Mouse (Mus musculus): ENCODE measurements around the gene Pdcd2.
"Not testable (repeated sequence)": the region's sequence is repeated elsewhere in the genome, so short reads cannot be mapped to it uniquely, and the experiment has no call there.

Gene Pdcd2

GRCm38 (mm10) chr17:15526986-15527810, at the start of gene Pdcd2:
Gene Pdcd2 (minus strand): TSS chr17:15527301.
- DNase-seq = peak; percentile 84

- no peak for DNase-seq
Observed at GRCm38 (mm10) chr17:15575056-15575455, 48.0 kb upstream of the Pdcd2 start.

DNA sequence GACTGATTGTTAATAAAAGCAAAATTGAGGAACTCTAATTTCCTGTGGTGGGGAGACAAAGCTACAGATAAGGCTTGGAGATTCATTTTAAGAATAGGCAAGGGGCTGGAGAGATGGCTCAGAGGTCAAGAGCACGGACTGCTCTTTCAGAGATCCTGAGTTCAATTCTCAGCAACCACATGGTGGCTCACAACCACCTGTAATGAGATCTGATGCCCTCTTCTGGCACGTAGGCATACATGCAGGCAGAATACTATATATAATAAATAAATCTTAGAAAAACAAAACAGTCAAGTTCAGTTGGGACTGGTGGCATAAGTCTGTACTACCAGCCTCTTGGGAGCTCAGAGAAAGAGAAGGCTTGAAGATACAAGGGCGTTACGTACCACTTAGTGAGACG, 39.8 kb upstream of the Pdcd2 start:
- no peak for DNase-seq

DNA sequence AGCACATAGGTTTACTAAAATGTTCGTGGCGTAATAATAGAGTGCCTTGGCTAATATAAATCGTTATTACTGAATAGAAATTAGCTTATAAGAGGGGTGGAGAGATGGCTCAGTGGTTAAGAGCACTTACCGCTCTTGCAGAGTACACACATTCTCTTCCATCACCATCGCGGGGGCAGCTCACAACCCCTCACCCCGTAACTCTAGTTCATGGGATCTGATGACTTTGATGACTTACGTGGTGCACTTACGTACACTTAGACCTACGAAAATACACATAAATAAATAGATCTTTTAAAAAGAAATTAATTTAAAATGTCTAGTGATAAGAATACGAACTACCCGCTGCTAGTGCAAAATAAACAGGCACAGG, 37.8 kb upstream of the Pdcd2 start:
- peak; percentile 8 for DNase-seq

DNA sequence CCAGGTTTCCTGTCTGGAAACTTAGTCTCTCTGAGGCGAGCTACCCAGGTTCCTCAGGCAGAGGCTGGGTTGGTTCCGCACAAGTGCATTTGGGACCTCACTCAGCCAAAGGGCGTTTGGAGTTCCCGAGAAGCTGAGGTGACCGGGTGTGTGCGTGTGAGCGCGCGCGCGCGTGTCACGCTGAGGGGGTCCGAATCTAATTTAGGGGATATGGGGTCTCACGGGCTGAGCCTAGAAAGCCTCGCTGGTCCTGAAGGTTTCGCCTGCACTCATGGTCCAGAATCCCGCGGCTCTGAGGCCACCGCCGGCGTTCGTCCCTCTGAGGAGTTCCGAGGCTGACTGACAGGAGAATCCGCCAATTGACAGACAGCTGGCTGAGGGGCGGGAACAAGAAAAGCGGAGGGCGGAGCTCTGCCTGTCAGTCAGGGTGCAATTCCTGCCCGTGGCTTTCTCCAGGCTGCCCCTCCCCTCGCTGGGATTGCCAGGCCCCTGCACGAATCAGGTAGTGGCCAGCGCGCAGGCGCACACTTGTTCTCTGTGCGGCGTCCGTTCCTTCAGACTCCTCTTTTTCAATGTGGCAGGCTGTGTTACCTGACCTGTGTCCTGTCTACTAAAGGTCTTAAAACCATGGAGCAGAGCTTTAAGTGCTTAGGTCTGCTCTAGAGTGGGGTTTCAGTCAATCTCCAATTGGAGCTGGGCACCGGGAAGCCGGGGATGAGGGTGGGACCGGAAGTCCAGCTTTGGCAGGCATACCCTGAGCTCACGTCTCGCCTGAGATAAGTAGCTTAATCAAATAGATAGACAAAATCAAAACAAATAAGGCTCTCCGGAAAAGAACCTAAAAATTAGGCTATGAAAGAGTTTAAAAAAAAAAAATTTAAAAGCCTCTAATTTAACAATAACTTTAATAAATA, 37.2 kb upstream of the Pdcd2 start, which contains the start of gene Prdm9:
Prdm9 (minus strand) TSS at position 341 of the 914 bp plus-strand sequence.
- DNase-seq = peak; percentile 99

DNA sequence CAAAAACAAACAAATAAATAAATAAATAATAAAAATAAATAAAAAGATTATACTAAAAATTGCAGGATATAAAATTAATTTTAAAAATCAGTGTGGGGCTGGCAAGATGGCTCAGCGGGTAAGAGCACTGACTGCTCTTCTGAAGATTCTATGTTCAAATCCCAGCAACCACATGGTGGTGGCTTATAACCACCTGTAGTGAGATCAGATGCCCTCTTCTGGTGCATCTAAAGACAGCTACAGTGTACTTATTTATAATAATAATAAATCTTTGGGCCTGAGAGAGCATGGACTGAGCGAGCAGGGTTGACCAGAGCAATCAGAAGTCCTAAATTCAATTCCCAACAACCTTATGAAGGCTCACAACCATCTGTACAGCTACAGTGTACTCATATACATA, 32.8 kb upstream of the Pdcd2 start:
- no peak for DNase-seq

- DNase-seq = no peak
Observed at GRCm38 (mm10) chr17:15549713-15550112, 22.6 kb upstream of the Pdcd2 start.

- no peak for DNase-seq
Observed at GRCm38 (mm10) chr17:15546440-15546839, 19.3 kb upstream of the Pdcd2 start.

GRCm38 (mm10) chr17:15543868-15544267, 16.8 kb upstream of the Pdcd2 start:
- not testable (repeated sequence) for DNase-seq

- no peak for DNase-seq
Observed at GRCm38 (mm10) chr17:15540309-15540708, 13.2 kb upstream of the Pdcd2 start.

- DNase-seq = no peak
Observed at GRCm38 (mm10) chr17:15536457-15536904, 9.4 kb upstream of the Pdcd2 start.

- no peak for DNase-seq
Observed at GRCm38 (mm10) chr17:15535943-15536342, 8.8 kb upstream of the Pdcd2 start.

- no peak for DNase-seq
Observed at GRCm38 (mm10) chr17:15535162-15535800, 8.2 kb upstream of the Pdcd2 start.

DNA sequence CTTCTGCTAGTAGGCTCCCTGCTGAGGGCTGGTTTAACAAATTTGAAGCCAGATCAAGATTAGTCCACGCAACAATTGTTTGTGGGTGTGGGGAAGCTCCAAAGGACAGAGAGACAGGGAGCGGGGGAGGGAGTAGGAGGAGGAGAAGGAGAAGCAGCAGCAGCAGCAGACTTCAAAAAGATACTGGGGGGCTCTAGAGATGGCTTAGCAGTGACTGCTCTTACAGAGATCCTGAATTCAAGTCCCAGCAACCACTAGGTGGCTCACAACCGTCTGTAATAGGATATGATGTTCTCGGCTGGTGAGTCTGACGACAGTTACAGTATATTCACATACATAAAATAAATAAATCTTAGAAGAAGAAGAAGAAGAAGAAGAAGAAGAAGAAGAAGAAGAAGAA, 3.0 kb upstream of the Pdcd2 start:
- DNase-seq = peak; percentile 57

- DNase-seq = no peak
Observed at GRCm38 (mm10) chr17:15528887-15529286, 1.8 kb upstream of the Pdcd2 start.

DNA sequence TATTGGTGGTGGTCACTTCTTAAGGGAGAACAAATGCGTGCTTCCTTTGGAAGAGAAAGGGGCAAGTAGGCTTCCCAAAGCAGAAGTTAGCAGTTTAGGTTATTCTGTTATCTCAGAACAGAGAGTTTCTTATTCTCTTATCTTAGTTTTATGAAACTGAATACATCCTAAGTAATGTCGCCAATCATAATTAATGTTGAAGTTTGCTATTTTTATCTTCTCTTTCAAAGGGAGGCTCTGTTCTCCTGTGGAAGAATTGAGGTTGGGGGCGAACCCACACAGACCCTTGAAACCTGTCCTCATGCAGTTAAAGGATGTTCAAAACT, 673 bp upstream of the Pdcd2 start:
- DNase-seq = no peak

DNA sequence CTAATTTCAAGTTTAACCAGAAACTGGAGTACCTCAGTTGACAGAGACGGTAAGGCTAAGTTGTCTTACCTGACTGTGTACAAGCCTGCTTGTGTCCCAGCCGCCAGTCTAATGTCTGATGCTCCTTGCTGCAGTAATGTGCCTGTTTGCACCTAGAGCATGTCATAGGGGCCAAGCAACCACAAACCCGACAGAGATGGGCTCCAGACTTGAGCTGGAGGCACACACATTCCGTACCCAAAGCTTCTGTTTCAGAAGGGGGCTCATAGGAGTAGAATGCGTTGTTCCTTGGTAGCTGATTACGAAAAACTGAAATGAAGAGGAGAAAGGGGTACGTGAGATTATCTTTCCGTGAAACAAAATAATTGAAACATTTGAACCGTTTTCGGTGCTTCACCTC, 797 bp downstream of the Pdcd2 start:
- DNase-seq = no peak

DNA sequence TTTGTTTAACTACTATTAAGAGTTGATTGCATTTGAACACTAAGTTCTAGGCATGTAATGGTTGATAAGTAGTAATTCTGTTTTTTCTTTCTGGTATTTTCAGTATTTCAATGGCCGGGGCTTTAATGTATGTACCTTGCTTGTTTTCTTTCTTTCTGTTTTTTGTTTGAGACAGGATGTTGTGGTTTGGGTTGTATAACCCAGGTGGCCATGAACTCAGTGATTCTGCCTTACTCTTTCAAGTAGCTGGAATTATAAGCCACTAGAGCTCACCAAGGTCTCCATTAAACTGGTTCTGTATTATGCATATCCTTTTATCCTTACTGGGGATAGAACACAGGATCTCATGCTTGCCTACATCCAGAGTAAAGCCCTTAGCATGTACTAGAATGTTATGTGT, 8.3 kb downstream of the Pdcd2 start:
- DNase-seq = no peak

DNA sequence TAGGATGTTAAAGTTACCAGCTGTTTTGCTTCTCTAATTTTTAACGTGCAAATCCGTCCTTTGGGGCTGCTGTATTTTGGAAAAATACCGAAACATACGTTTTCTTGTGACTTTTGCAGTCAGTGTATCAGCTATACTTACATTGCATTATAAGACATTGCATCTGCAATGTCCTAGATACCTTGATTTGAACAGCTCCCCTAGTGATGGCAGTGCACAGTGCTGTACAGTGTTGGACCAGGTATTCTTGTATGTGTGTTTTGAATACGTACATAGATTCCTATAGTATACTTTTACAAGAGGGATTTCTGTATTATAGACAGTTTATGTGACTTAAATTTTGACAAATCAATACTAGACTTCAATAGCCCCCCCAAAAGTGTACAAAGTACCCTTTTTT, 8.9 kb downstream of the Pdcd2 start:
- no peak for DNase-seq

GRCm38 (mm10) chr17:15517776-15518175, 9.3 kb downstream of the Pdcd2 start:
- no peak for DNase-seq

GRCm38 (mm10) chr17:15510694-15511093, 16.4 kb downstream of the Pdcd2 start:
- no peak for DNase-seq

- peak; percentile 97 for DNase-seq
Observed at GRCm38 (mm10) chr17:15499656-15500394, 27.3 kb downstream of the Pdcd2 start, which contains the start of the genes Psmb1 and Tbp. Gene Psmb1 (minus strand): TSS chr17:15499751. Gene Tbp (plus strand): TSS chr17:15499888.

GRCm38 (mm10) chr17:15498753-15499113, 28.4 kb downstream of the Pdcd2 start:
- DNase-seq = peak; percentile 29

All from right cerebral cortex, postnatal 4 days (tissue).